Mouse (Mus musculus): ENCODE measurements around the gene Fam160a1. TPM values are rescaled to one million over a fixed set of nuclear protein-coding genes. Genes with fewer than 3 reads are reported as not detected.

Fam160a1 gene
- total RNA-seq, 2 experiments from 2014 or later: 47.1 to 51.1 TPM

DNA sequence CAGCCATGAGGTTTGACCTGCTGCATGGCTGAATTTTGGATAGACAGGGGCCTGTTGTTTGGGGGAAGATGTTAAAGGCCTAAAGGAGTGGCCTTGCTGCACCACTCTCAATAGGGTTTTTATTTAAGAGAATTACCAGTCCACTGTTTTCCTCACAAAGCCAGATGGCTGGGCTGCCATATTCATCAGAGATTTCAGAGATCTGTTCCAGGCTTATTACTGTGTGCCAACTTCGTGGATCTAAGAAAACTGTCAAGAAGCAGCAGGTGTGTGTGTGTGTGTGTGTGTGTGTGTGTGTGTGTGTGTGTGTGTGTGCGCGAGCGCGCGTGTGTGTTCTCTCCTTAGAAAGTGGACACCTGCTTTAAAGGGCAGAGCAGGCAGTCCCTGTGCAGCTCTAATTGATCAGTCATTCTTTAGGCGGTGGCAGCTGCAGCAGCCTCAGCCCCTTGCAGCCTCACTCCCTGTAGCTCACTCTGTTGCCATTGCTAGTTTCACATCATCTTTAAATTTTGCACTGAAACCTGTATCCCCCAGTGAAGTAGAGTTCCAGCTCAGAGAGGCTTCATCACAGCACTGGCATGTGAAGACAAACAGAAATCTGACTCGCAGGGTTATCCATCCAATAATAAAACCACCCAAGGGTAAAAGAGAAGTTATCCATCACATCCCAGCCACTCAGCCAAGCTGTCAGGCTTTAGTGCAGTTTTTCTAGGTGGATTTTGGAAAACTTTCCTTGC is 182.5 kb downstream of the Fam160a1 start:
- DNase-seq: no peak

- no peak for DNase-seq
Observed at GRCm38 (mm10) chr3:85633733-85634132, 183.4 kb downstream of the Fam160a1 start.

DNA sequence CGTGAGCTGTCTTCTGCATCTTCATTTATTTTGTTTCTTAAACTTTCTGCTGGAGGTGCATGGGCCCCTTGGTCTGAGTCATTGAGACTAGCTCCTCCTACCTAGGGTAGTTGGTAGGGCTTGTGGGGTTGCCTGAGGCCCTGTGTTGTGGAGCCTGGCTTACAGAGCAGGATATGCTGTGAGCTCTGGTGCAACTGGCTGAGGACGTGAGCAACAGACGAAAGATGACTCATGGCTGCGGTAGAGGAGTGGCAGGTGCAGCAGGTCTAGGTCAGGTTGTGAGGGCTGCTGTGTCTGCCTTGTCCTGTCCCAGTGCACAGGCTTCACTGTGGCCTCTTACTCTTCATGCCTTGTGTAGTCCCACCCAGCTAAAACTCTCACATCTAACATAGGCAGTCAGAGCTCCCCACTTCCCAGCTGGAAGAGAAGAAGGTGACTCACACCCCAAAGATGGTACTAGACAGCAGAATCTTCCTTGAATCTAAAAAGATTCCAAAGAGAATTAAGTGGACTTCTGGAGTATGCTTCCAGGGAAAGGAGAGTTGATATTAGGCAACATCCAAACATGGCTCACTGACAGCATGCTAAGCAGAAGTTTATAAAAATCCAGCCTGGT is 187.1 kb downstream of the Fam160a1 start:
- no peak for DNase-seq

GRCm38 (mm10) chr3:85619751-85620150 is 197.3 kb downstream of the Fam160a1 start:
- no peak for DNase-seq

DNA sequence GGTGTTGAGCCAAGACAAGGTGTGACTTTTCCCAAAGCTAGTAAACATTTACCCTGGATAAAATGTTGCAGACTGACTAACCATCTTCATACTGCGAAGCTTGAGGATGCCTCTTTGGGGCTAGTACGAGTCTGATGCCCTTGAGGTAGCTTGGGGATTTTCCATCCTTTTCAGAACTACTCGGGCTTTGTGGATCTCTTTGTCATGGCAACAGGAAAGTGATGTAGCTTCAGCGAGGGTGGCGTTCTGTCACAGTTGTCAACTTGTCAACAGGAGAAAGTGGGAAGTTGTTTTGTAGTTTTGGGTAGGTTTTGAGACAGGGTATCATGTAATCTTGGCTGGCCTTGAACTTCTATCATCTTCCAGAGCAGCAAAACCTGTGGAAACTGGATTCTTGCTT is 197.7 kb downstream of the Fam160a1 start:
- no peak for DNase-seq

DNA sequence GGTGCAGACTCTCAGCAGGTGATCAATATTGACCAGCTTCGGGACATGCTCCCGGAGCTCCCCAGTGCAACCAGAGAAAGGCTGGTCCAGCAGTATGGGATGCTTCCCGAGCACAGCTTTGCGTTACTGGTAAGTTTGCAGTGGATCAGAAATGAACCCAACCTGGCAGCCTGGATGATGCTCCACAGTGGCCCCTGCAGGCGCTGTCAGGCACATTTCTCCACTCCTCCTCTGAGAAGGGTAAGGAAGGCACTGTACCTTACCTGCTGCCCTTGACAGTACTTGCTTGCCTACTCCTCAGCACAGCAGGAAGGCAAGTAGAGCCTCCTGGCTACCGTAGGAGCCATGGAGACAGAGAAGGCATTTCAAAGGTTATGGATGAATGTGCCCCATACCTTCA is 198.2 kb downstream of the Fam160a1 start:
- no peak for DNase-seq

GRCm38 (mm10) chr3:85616389-85616788 is 200.7 kb downstream of the Fam160a1 start:
- DNase-seq: no peak

Other genes with a start within 250 kb of the Fam160a1 start
- gene Gatb, start 243.2 kb downstream of the Fam160a1 start, total RNA-seq (2021): 10 to 100 TPM; 13.6 to 13.8 TPM
- gene Glt28d2, start 70.2 kb upstream of the Fam160a1 start, total RNA-seq (2021): 1 to 10 TPM; 5.5 to 6.1 TPM
- gene Gm37240, start 70.2 kb upstream of the Fam160a1 start, total RNA-seq (2021): 10 to 100 TPM; 28.9 to 37.3 TPM
- gene Sh3d19, start 153.8 kb upstream of the Fam160a1 start, total RNA-seq (2021): 10 to 100 TPM; 26.7 to 35.6 TPM
- gene Prss48, start 185.2 kb upstream of the Fam160a1 start, total RNA-seq (2021): not detected